Mouse (Mus musculus) urinary bladder, postnatal 25 days (tissue): Measurements from ENCODE around the gene Slc9a6.

Experiments
- DNase-seq: peaks from one replicate; pipeline ENCODE4 v3.0.0; 2022; ENCODE audit warnings: low spot score

Gene Slc9a6

GRCm38 (mm10) chrX:56609623-56610317, at the start of gene Slc9a6:
Gene Slc9a6 (plus strand): TSS chrX:56609757.
- DNase-seq, result peak; percentile 47

GRCm38 (mm10) chrX:56572465-56572864, 37.1 kb upstream of the Slc9a6 start:
- DNase-seq, result peak; percentile 7

DNA sequence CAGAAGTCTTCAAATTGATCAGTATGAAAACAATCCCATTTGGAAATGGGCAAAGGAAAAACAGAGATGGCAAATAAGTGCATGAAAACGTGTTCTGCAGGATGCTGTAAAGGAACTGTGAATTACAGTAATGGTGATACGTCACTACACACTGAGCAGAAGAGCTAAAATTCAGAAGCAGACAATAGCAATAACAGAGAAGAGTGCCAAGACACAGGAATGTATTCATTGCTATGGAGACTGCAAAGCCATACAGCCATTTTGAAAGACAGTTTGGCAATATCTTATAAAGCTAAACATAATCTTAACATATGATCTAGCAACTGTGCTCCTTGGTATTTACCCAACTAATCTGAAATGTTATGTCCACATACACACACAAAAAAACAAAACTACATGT, 31.4 kb upstream of the Slc9a6 start:
- no peak for DNase-seq

GRCm38 (mm10) chrX:56597219-56597886, 12.2 kb upstream of the Slc9a6 start:
- no peak for DNase-seq

GRCm38 (mm10) chrX:56597887-56598640, 11.5 kb upstream of the Slc9a6 start, which contains the start of gene Mmgt1:
Gene Mmgt1 (minus strand): TSS chrX:56598069.
- DNase-seq, result peak; percentile 78

- DNase-seq, result no peak
Observed at GRCm38 (mm10) chrX:56606536-56606935, 3.0 kb upstream of the Slc9a6 start.

GRCm38 (mm10) chrX:56607032-56607710, 2.4 kb upstream of the Slc9a6 start:
- no peak for DNase-seq

DNA sequence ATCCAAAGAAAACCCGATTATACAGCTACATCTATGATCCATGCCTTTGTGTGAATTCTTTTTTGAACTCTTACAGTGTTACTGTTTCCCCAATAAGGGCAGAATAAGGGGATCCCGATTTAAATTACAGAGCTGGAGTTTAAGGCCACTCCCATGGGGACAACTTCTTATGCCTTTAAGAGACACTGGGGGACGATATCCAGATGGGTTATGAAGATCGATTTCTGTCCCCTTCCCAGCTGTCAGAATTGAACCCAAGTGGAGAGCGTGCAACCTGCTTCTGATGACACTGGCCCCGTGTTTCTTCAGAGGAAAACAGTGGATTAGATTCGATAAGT, 303 bp upstream of the Slc9a6 start:
- DNase-seq, result no peak

DNA sequence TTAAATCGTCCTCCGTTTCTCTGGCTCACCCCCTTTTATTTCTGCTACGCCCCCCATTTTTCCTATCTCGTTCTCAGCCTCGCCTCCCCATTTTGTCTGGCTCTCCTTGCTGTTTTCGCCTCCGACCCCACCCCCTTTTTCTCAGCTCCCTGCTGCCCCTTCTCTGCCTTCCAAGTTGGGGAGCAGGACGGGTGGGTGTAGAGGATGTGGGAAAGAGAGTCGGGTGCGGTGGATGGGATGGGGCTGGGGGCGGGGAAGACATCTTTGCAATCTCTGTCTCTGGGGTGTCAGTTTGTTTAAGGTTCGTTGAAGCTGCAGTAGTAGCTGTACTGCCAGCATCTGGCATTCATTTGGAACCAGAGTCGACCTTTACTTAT, 749 bp downstream of the Slc9a6 start:
- no peak for DNase-seq

DNA sequence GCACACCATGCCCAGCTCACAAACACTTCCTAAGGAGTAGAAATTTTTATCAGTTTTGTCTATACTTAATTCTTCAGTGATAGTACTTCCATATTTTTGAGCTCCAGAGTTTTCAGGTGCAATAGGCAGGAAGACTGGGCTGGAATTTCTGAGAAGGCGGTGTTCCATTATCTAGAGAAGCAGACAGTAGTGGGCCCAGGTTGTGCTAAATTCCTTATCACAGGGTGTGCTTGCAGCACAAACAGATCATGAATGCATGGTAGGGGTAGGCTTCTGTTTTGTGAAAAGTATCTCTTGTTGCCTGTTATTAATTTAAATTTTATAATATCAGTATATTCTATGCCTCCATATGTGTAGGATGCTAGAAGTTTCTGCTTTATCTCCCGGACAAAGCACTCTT, 5.7 kb downstream of the Slc9a6 start:
- no peak for DNase-seq

DNA sequence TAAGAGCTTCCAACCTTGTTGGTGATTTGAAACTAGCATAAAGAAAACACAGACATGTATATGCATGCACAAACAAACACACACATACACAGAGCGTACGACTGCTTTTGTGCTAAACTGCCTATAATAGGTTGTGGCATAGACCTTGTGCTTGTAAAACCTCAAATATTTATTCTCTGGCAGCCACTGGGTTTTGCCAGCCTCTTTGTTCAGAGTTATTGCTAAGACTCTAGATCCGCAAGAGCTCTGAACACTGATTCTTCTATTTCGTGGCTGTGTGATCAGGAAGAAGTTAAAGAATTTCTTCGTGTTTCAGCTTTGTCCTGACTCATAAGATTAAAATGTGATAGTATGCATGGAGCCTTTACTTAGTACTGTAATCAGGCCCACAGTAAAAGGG, 26.6 kb downstream of the Slc9a6 start:
- no peak for DNase-seq

GRCm38 (mm10) chrX:56640066-56640465, 30.5 kb downstream of the Slc9a6 start:
- DNase-seq, result no peak

DNA sequence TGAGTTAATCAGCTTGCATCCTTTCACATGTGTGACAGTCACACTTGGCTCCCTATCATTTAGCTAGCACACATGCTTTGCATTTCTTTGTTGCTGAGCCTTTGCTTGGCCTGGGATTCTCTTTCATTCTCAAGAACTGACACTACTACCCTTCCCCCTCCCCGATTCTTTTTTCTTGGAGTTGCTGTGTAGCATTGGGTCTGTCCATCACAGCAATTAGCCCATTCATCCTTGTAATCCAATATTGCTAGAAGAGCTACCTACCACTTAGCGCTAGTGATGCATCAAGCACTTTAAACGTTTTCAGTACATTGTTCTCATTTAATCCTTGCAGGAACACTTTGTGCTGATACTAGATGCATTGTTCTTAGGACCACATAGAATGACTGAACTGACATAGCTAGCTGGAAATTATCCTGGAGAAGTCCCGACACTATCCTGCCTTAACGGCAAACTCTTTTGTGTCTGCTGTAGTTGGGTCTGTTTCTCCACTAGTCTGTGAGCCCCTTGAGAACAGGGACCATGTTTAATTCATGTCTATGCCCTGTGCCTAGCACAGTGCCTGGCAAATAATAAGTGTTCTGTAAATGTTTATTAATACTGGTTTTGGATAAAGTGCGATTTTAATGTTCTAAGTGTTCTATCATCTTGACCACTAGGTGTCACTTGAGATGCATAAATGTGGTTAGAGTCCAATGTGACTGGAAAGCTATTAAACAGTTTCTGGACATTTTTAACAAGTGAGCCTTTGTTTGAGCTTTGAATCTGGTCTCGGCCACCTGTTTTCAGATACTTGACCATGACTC, 40.2 kb downstream of the Slc9a6 start:
- DNase-seq, result no peak

- DNase-seq, result no peak
Observed at GRCm38 (mm10) chrX:56650355-56650652, 40.7 kb downstream of the Slc9a6 start.

DNA sequence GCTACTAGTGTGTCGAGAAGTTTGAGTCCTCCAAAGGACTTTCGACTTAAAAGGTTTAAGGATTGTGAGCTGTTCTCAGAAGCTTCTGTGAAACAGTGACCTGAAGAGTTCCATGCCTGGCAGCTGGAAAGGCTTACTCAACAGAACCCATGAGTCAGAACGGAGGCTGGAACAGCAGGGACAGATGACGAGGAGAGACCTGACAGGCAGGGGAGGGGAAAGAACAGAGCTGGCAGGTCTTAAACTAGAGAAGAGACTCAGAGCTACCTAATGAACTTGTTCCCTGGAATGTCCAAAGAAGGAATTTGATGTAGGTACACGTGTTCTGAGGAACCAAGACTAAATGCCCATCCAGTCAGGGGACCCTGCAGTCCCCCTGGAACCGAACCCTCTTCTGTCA, 41.3 kb downstream of the Slc9a6 start:
- DNase-seq, result no peak

- peak; percentile 17 for DNase-seq
Observed at GRCm38 (mm10) chrX:56651738-56652137, 42.2 kb downstream of the Slc9a6 start.

GRCm38 (mm10) chrX:56655686-56656085, 46.1 kb downstream of the Slc9a6 start:
- DNase-seq, result no peak

GRCm38 (mm10) chrX:56659286-56659685, 49.7 kb downstream of the Slc9a6 start:
- no peak for DNase-seq

GRCm38 (mm10) chrX:56661143-56661542, 51.6 kb downstream of the Slc9a6 start:
- DNase-seq, result no peak

GRCm38 (mm10) chrX:56662316-56662715, 52.8 kb downstream of the Slc9a6 start:
- no peak for DNase-seq

GRCm38 (mm10) chrX:56663377-56663776, 53.8 kb downstream of the Slc9a6 start:
- DNase-seq, result no peak
